Mouse (Mus musculus): ENCODE measurements around the gene Ecel1.

Ecel1 gene

DNA sequence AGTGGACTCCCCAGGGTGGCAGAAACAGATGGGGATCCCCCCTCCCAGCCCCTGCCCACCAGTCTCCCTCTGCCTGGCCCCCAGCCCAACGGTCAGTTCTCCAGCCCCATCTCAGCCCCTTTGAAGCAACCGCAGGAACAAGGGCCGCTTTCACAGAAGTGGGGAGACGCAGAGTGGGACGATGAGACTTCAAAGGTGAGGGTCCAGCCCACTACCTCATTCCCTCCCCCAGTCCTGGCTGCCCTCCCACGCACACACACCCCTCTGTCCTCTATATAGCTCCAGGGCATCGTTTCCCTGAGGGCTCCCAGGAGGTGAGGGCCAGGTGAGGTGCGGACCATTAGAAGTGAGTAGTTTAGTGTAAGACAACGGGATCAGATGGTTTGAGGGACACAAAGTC lies 26.7 kb upstream of the Ecel1 start, which contains the start of gene Prss56:
Gene Prss56, plus strand, starts transcription at position 301 of the 400 bp plus-strand sequence.
- TF ChIP-seq GATA4 (IDR thresholded peaks at IDR 0.05; ENCODE audit: insufficient replicate concordance, low read length), result no peak

DNA sequence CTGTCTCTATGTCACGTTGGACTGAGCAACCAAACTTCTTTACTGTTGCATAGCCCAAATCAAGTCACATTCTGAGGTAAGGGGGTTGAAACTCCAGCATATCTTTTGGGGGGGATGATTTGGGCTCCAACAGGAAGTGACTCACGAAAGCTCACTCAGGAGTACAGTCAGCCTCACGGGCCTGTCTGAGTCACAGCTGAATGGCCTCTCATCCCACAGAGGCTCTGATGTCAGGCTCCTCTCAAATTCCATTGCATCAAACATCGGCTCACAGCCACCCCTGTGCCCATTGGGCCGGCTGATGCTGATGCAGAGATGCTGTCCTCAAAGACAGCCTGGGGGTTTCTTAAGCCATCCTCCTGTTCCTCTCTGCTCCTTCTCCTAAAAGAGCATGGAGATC lies 24.6 kb upstream of the Ecel1 start:
- no peak for TF ChIP-seq GATA4 (IDR thresholded peaks at IDR 0.05; ENCODE audit: insufficient replicate concordance, low read length)

DNA sequence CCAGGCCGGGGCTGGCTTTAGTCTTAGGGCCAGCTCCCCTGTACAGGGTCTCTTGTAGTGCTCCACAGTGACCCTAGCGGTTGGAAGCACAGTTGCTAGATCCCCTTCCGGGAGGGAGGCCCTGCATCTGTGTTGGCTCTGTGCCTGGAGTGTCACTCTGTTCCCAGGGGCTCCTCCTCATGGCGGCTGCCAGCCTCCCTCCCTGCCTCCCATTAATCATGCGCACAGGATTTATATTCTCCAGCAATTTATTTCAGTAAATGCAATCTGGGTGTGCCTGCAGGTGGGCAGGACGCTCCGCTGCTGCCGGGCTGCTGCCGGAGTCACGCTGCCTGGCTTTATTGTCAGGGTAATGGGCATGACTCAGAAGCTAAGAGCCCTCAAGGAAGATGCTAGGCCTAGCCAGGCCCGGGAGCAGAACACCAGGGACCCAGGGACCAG lies 19.6 kb upstream of the Ecel1 start:
- TF ChIP-seq GATA4 (IDR thresholded peaks at IDR 0.05; ENCODE audit: insufficient replicate concordance, low read length), result no peak

DNA sequence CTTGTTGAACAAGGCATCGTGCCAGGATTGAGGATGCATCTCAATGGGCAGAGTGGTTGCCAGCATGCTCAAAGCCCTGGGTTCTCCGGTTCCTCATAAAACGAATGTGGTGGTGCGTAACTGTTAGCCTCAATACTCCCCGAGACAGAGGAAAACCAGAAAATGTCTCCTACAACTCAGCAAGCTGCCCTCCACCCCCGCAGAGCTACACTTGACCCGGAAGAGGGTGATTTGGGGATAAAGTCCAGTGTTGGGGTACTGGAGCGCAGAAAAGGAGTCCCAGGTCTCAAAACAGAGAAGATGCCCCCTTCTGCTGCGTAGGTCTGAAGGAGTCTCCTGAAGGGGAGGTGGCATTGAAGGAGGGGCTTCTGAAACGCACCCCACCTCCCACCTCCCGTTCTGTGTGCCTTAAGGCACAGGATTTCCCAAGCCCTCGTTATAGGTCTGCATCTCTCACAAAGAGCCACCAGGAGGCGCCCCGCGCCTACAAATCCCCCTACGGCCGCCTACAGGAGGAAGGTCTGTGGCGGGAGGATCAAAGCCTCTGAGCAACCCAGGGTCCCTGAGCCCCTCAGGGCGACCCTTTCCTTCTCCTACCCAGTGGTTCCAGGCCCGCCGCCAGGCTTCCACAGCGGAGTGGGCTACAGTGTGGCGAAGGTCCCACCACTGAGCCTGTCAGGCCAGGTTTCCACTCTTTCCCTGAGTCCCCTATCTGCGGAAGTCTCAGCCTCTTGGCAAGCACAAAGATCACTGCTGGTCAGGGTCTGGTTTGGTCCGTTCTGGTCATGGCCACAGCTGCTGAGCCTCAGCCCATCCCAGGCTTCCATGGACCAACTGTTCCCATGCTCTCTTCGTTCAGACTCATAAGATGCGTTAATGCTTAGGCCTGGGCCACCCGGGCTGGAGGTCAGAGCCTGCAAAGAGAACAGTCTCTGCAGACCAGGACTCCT lies 18.0 kb upstream of the Ecel1 start:
- no peak for TF ChIP-seq GATA4 (IDR thresholded peaks at IDR 0.05; ENCODE audit: insufficient replicate concordance, low read length)

DNA sequence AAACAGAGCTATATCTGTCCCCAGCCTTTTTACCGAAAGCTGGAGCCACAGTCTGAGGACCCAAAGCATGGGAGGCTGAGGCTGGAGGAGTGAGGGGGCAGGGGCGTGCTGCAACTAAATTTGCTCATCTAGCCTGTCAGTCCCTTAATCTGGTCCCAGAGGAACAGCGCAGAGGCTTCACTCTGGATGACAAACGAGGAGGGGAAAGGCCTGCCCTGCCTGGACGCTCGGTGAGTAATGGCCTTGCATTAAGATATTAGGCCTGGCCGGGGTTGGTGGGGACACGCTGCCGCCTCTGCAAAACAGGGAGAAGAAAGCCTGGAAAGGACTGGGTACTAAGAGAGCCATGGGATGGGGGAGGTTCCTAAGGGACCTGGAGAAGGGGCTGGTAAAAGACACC lies 16.0 kb upstream of the Ecel1 start:
- TF ChIP-seq GATA4 (IDR thresholded peaks at IDR 0.05; ENCODE audit: insufficient replicate concordance, low read length), result no peak

DNA sequence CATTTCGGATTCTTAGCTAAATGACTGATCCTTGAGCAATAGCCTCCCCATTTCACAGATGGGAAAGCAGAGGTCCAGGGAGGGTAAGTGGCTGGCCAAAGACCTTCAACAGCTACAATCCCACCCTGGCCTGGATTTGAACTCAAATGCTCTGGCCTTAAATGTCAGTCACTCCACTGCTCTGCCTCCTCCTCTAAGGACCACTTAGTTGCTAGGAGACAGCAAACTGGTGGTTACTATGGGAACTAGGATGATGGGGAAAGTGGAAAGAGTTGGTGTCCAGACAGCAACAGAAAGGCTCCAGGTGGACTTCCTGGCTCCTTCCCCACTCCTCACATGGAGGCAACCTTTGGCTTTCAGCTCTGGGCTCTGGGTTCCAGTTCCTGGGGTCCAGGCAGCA lies 15.0 kb upstream of the Ecel1 start:
- TF ChIP-seq GATA4 (IDR thresholded peaks at IDR 0.05; ENCODE audit: insufficient replicate concordance, low read length), result no peak

DNA sequence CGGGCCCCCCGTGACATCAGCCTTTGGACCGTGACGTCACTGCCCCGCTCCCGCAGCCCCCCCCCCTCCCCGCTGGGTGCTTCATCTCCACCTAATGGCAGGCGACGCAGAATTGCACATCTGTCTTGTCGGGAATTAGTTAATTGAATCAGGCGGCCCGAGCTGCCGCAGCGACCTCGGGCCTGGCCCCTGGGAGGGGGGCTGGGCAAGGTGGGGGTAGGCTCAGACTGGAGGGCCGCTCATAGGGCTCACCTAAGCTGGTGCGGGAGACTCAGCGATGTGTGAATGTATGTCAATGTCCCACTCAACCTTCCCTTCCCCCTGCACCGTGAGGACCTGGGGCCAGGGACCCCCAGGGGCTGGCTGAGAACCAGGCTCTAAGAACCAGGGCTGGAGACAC lies 14.1 kb upstream of the Ecel1 start:
- no peak for TF ChIP-seq GATA4 (IDR thresholded peaks at IDR 0.05; ENCODE audit: insufficient replicate concordance, low read length)

DNA sequence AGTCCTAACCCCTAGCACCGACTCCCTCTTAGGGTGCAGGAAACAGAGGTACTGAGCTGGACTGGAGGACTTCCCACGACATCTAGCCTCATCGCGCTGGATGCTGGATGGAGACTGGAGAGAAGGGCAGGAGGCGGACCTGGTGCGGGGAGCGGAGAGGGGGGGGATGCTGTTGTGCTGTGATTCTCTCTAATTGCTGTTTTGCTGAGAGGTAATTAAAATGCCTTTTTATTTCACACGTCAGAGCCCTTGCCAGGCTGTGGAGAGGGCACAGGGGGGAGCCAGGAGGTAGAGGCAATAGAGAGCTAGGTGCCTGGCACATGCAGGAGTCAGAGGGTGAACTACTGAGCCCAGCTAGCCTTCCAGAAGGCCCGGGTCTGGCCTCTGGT lies 8.5 kb upstream of the Ecel1 start:
- TF ChIP-seq GATA4 (IDR thresholded peaks at IDR 0.05; ENCODE audit: insufficient replicate concordance, low read length), result no peak

DNA sequence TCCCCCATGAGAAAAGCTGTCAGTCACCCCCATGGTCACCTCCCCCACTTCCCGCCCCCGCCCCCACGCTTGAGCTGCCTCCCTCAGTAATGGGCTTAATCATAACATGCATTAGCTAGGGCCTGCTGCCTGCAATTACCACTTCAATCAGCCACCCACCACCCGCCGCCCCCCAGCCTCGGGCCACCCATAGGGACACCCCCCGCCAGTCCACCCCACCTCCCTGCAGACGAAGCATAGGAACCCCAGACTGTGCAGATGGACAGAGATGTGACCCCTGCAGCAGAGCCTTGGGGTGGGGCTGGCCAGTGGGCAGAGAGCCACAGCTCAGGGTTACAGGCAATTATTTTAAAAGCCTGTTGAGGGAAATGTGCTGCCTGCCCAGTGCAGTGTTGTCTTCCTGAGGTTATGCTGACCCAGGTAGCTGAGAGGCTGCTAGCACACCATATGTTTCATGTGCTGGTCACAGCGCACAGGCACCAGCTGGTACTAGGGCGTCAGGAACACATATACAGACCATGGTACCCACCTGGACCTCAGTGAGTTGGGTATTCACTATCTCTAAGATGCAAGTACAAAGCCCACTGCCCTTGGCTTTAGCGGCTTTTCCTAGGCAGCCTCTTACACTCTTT lies 8.0 kb upstream of the Ecel1 start:
- TF ChIP-seq GATA4 (IDR thresholded peaks at IDR 0.05; ENCODE audit: insufficient replicate concordance, low read length), result no peak

DNA sequence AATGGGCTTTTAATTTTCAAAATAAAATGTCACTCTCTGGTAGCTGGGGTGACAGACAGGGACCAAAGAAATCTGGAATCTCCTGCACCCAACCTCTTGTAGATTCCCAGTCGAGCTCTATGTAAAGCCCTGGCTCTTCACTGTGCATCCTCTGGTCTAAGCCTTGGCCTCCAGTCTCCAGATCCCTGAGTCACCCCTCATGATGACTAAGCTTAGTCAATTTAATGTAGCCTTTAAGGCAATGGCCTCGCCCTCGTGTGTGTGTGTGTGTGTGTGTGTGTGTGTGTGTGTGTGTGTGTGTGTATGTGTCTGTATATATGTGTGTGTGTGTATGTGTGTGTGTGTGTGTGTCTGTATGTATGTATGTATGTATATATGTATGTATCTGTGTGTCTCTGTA lies 3.1 kb upstream of the Ecel1 start:
- TF ChIP-seq GATA4 (IDR thresholded peaks at IDR 0.05; ENCODE audit: insufficient replicate concordance, low read length), result no peak

DNA sequence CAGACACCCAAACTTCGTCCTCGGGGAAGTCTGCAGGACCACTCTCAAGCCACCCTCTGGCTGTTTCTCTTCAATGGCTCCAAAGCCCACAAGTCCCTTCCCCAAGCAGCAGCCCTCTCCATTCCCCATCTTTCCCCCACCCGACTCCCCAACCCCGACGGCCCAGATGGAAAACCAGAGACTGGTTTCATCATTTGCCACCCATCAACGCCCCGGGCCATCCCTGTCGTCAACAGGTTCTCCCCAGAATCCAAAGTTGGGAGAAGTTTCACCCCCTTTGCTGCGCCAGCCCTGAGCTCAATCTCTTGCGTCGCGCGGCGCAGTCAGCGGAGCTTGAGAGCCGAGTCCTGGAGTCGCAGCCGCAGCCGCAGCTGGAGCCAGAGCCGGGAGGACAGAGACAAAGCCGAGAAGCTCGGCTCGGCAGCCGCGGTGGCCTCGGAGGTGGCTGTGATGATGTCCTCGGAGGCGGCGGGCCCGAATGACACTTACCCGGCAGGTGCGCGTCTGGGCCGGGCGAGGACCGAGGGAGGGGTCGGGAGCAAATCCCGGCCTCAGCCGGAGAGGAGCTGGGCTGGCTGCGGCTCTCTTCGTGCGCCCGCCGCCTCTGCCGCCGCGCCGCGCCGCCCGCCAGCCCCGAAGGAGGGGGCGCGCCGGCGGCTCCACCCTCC lies 656 bp downstream of the Ecel1 start:
- TF ChIP-seq GATA4 (IDR thresholded peaks at IDR 0.05; ENCODE audit: insufficient replicate concordance, low read length), result no peak

DNA sequence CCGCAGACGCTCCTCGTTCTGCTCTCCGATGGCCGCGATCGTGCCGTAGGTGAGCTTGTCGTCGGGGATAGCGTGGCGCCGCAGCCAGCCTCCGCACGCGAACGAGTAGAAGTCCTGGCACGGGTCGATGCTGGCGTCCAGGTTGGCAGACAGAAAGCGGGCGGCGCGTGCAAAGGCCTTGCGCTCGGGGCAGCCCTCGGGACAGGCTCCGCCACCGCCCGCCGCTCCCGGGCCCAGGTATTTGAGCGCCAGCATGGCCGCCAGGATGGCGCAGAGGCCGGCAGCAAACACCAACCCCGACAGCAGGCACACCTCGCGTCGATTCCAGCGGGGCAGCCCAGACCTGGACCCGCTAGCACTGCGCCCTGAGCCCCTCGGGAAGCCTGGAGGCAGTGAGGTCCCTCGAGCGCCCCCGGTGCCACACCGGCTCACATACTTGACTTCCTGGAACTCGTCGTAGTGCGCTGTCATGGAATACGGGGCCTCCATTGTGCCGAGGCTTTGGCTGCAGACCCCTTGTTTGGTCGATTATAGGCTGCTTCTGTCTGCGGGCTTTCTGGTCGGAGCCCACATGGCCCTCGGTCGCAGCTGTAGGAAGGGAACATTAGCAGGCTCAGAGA lies 1.7 kb downstream of the Ecel1 start:
- no peak for TF ChIP-seq GATA4 (IDR thresholded peaks at IDR 0.05; ENCODE audit: insufficient replicate concordance, low read length)

DNA sequence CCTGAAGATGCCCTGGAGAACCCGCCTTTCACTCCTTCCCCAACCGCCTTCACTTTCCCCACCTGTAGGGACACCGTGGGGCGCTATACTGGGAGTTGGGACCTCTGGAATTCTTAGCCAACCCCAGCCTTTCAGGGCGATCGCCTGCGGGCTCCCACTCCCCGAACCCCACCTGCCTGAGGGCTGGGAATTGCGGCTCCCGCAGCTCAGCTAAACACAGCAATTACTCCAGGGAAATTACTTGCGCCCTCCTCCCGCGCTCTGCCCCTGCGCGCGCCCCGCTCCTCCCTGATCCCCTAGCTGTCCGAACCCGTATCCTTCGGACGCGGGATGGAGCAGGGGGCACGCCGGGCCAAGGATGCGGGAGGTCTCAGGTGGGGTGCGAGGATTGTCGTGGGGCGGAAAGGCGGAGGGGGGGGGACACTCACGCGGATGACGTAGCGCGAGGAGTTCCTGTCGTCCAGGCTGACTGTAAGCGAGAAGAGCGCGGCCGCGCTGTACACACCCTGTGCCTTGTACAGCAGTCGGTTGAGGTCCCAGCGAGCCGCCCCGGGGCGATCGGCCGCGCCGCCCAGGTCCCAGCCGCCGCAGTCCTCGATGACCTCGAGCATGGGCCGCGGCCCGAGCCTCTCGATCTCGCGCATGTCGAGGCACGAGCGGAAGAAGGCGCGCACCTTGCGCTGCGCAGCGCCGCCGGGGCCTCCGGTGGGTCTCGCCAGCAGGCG lies 2.4 kb downstream of the Ecel1 start:
- TF ChIP-seq GATA4 (IDR thresholded peaks at IDR 0.05; ENCODE audit: insufficient replicate concordance, low read length), result no peak

DNA sequence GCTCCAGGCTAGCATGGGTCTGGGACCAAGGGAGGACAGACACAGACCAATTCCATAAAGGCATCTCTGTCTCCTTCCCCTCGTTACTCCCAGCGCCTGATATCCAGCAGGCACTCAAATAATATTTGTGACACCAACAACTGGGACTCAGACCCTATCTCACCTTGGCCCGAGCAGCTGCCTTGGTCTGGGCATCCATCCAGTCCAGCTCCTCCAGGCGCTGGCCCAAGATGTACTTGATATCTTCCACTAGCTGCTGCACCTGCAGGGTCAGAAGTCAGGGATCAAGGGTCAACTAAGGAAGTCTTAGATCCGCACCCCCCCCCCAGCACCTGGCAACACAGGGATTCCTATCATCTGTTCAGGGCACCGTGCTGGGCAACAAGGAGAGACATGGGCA lies 5.0 kb downstream of the Ecel1 start:
- no peak for TF ChIP-seq GATA4 (IDR thresholded peaks at IDR 0.05; ENCODE audit: insufficient replicate concordance, low read length)

DNA sequence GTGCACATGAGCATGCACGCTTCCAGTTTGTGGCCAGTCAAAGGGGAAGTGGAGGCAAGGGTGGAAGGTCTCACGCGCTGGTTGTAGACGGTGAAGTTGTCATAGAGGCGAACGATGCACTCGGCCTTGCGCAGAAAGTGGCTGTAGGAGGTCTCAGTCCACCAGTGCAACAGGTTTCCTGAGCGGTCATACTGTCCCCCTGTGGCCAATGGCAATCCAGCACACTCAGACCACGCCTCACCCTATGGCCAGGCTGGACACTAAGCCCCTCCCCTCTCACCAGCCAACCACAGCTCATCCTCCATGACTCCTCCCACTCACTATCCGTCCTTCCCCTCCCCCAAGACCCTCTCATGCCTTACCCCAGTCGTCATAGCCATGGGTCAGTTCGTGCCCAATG lies 6.9 kb downstream of the Ecel1 start:
- no peak for TF ChIP-seq GATA4 (IDR thresholded peaks at IDR 0.05; ENCODE audit: insufficient replicate concordance, low read length)
